Comparison of ENCODE assay signal across 28 mouse cellular contexts in genomic region chr19:59084296-59084695, GRCm38 (mm10). TPM values are rescaled to one million over a fixed set of nuclear protein-coding genes. Genes with fewer than 3 reads are reported as not detected.
DNase-seq lines count a peak whose midpoint lies in the region; ATAC-seq and TF ChIP-seq lines count a peak whose summit lies in the region.
"Had no signal": no experiment of that assay in that cellular context is flagged by ENCODE, and none has a peak within 500 bp of the region (broad histone marks: within the 10 kb centered on the region; RNA-seq: fewer than 3 reads in every experiment).

No protein-coding gene starts in this region.

- peak; percentile 32 for TF ChIP-seq CTCF in kidney, adult 2 months (conservative IDR thresholded peaks at IDR 0.05; ENCODE audit: insufficient read depth, insufficient read length, low read depth, low read length)
- TF ChIP-seq CTCF in liver, adult 2 months (IDR thresholded peaks at IDR 0.05; ENCODE audit: low read depth, low read length): peak; percentile 54
- TF ChIP-seq CTCF in CH12.LX (conservative IDR thresholded peaks at IDR 0.05 in 1 of 2, IDR thresholded peaks at IDR 0.05 in 1 of 2; ENCODE audit: low read depth in 2 of 2, low read length in 2 of 2): peak in 1 of 2 experiments; percentile 69; a peak in 2 of 4 replicates

- no peaks in the 10 kb centered on the region; the same call in 1 of the 2 replicates for H3K27me3 ChIP-seq in kidney, adult 2 months (replicated peaks; ENCODE audit: control insufficient read depth, insufficient read depth, low read length)
- no peaks in the 10 kb centered on the region for H3K27me3 ChIP-seq in liver, adult 2 months (ENCODE audit: control insufficient read depth, insufficient read depth, low read length)
- no peaks in the 10 kb centered on the region for H3K27me3 ChIP-seq in CH12.LX (replicated peaks)
- H3K27me3 ChIP-seq in forebrain, embryonic 16.5 days (replicated peaks; ENCODE audit: control insufficient read depth, insufficient read depth, low read length): no peaks in the 10 kb centered on the region
- H3K27me3 ChIP-seq: limb, embryonic 13.5 days; midbrain, embryonic 15.5 days; neural tube, embryonic 15.5 days had no signal

- H3K4me1 ChIP-seq in kidney, adult 2 months (ENCODE audit: control insufficient read depth, insufficient read depth, low read length): no peaks in the 10 kb centered on the region
- H3K4me1 ChIP-seq in liver, adult 2 months (ENCODE audit: control insufficient read depth, insufficient read depth, low read length): no peaks in the 10 kb centered on the region
- peaks cover 0 to 7% of the 10 kb centered on the region in 2 experiments; a peak in 2 of 4 replicates for H3K4me1 ChIP-seq in CH12.LX (ENCODE audit: control insufficient read depth in 1 of 2, insufficient read depth in 2 of 2)
- H3K4me1 ChIP-seq in forebrain, embryonic 16.5 days (replicated peaks; ENCODE audit: control insufficient read depth, insufficient read depth, low read length): no peaks in the 10 kb centered on the region
- H3K4me1 ChIP-seq: embryonic facial prominence, embryonic 13.5 days; forebrain, embryonic 12.5 days; heart, embryonic 13.5 days; limb, embryonic 13.5 days; midbrain, embryonic 10.5 days; midbrain, embryonic 15.5 days; neural tube, embryonic 15.5 days had no signal

- H3K36me3 ChIP-seq in kidney, adult 2 months (ENCODE audit: control insufficient read depth, insufficient read depth, low read length): no peaks in the 10 kb centered on the region
- H3K36me3 ChIP-seq in liver, adult 2 months (ENCODE audit: control insufficient read depth, insufficient read depth, low read length): no peaks in the 10 kb centered on the region
- no peaks in the 10 kb centered on the region for H3K36me3 ChIP-seq in CH12.LX (replicated peaks in 1 of 2; ENCODE audit: control insufficient read depth in 1 of 2, insufficient read depth in 1 of 2, low read length in 1 of 2)
- no peaks in the 10 kb centered on the region for H3K36me3 ChIP-seq in forebrain, embryonic 16.5 days (ENCODE audit: control insufficient read depth, insufficient read depth)
- H3K36me3 ChIP-seq: embryonic facial prominence, embryonic 13.5 days; forebrain, embryonic 12.5 days; heart, embryonic 13.5 days; limb, embryonic 13.5 days; midbrain, embryonic 10.5 days; midbrain, embryonic 15.5 days; neural tube, embryonic 15.5 days had no signal

- TF ChIP-seq POLR2A in kidney, adult 2 months (IDR thresholded peaks at IDR 0.05; ENCODE audit: low read depth, low read length): no peak
- no peak for TF ChIP-seq POLR2A in liver, adult 2 months (IDR thresholded peaks at IDR 0.05; ENCODE audit: extremely low read depth, insufficient read depth, low read length)
- no peak for TF ChIP-seq POLR2A in CH12.LX (IDR thresholded peaks at IDR 0.05; ENCODE audit: low read depth, low read length)

- TF ChIP-seq RAD21 in CH12.LX (IDR thresholded peaks at IDR 0.05; ENCODE audit: low read depth, low read length): peak; percentile 55

- no peak overlapping the region for H3K27ac ChIP-seq in kidney, adult 2 months (ENCODE audit: insufficient read depth, low read depth, low read length)
- no peak overlapping the region for H3K27ac ChIP-seq in liver, adult 2 months (replicated peaks; ENCODE audit: insufficient read depth, low read depth, low read length)
- no peak overlapping the region for H3K27ac ChIP-seq in CH12.LX (ENCODE audit: insufficient read depth, low read depth)
- H3K27ac ChIP-seq in forebrain, embryonic 16.5 days (ENCODE audit: low read length): no peak overlapping the region
- H3K27ac ChIP-seq: embryonic facial prominence, embryonic 13.5 days; forebrain, embryonic 12.5 days; heart, embryonic 13.5 days; limb, embryonic 13.5 days; liver, embryonic 14.5 days; midbrain, embryonic 10.5 days; midbrain, embryonic 15.5 days; neural tube, embryonic 15.5 days had no signal

- TF ChIP-seq EP300 in CH12.LX (IDR thresholded peaks at IDR 0.05; ENCODE audit: low read length): no peak

- in situ Hi-C loops in CH12.LX (cut with MboI; ENCODE audit: low pct_ligation_motif_present, low pct_unique_long_range_greater_than_20kb, low sequenced_read_pairs): loop anchor here (5.0 kb wide), 1 partner anchor 172 kb away; no protein-coding TSS in a partner anchor

- no peak overlapping the region for H3K4me2 ChIP-seq in CH12.LX (ENCODE audit: insufficient read depth, low read depth, poor library complexity, severe bottlenecking)
- H3K4me2 ChIP-seq in forebrain, embryonic 16.5 days (ENCODE audit: low read length): no peak overlapping the region
- H3K4me2 ChIP-seq: embryonic facial prominence, embryonic 13.5 days; forebrain, embryonic 12.5 days; heart, embryonic 13.5 days; limb, embryonic 13.5 days; midbrain, embryonic 15.5 days; neural tube, embryonic 15.5 days had no signal

- WGBS in kidney, adult 2 months: 49% methylated on average over 4 of the region's 4 CpGs
- 38% methylated on average over 4 of the region's 4 CpGs for WGBS in liver, adult 2 months
- WGBS in forebrain, embryonic 16.5 days: 65% methylated on average over 4 of the region's 4 CpGs

- H3K9ac ChIP-seq in liver, adult 2 months (ENCODE audit: low read depth, low read length): no peak overlapping the region
- H3K9ac ChIP-seq in CH12.LX (ENCODE audit: insufficient read depth, low read depth): no peak overlapping the region
- H3K9ac ChIP-seq in forebrain, embryonic 16.5 days (replicated peaks; ENCODE audit: low read depth, low read length): no peak overlapping the region
- H3K9ac ChIP-seq: embryonic facial prominence, embryonic 13.5 days; forebrain, embryonic 12.5 days; heart, embryonic 13.5 days; limb, embryonic 13.5 days; liver, embryonic 14.5 days; midbrain, embryonic 15.5 days; neural tube, embryonic 15.5 days had no signal

- no peak for ATAC-seq in erythroblast, adult 5-6 weeks (replicated peaks; ENCODE audit: low FRiP score, poor library complexity, severe bottlenecking)
- no peak for ATAC-seq in forebrain, embryonic 16.5 days
- ATAC-seq: hindbrain, embryonic 16.5 days; midbrain, embryonic 15.5 days had no signal

- H3K9me3 ChIP-seq in CH12.LX (replicated peaks; ENCODE audit: low read length): no peaks in the 10 kb centered on the region
- no peaks in the 10 kb centered on the region for H3K9me3 ChIP-seq in forebrain, embryonic 16.5 days (ENCODE audit: control insufficient read depth, low read length)
- H3K9me3 ChIP-seq: embryonic facial prominence, embryonic 13.5 days; forebrain, embryonic 12.5 days; limb, embryonic 13.5 days; midbrain, embryonic 10.5 days; midbrain, embryonic 15.5 days; neural tube, embryonic 15.5 days had no signal

- dilution Hi-C loops in CH12.LX (cut with MboI; ENCODE audit: extremely low pct_ligation_motif_present, extremely low pct_unique_long_range_greater_than_20kb, low sequenced_read_pairs): no loop called here

- H3K79me2 ChIP-seq in liver, adult 2 months (ENCODE audit: control insufficient read depth, insufficient read depth, low read length): no peaks in the 10 kb centered on the region
- H3K79me2 ChIP-seq in CH12.LX (replicated peaks; ENCODE audit: control insufficient read depth, extremely low read depth, insufficient read depth, poor library complexity, severe bottlenecking): no peaks in the 10 kb centered on the region

- no peak for DNase-seq in kidney, adult 2 months
- DNase-seq in kidney, postnatal 10 days: no peak
- no peak for DNase-seq in liver, adult 2 months (ENCODE audit: extremely low read depth, low read depth, low spot score)
- DNase-seq in liver: no peak
- DNase-seq in A20 (ENCODE audit: low read depth, low spot score): peak; percentile 44
- DNase-seq in CH12.LX (ENCODE audit: extremely low read depth): no peak
- DNase-seq: adrenal gland, postnatal 14 days; cerebellum, adult 11-12 months; cerebellum, postnatal 10 days; gastrocnemius, postnatal 36 days; heart, adult 18-20 months; kidney, adult 9 months; kidney, postnatal 36 days; layer of hippocampus, postnatal 36 days; retina, postnatal 1 day; right cerebral cortex, postnatal 14 days had no signal

- no peak overlapping the region for H3K4me3 ChIP-seq in kidney, adult 2 months (ENCODE audit: insufficient read depth, low read depth, low read length)
- no peak overlapping the region for H3K4me3 ChIP-seq in liver, adult 2 months (ENCODE audit: insufficient read depth, low read depth, low read length)
- H3K4me3 ChIP-seq in CH12.LX (replicated peaks in 1 of 3; ENCODE audit: low read depth in 2 of 3, low read length in 2 of 3, poor library complexity in 1 of 3): no peak overlapping the region
- H3K4me3 ChIP-seq in forebrain, embryonic 16.5 days (replicated peaks; ENCODE audit: low read length): no peak overlapping the region
- H3K4me3 ChIP-seq: embryonic facial prominence, embryonic 13.5 days; forebrain, embryonic 12.5 days; heart, embryonic 13.5 days; limb, embryonic 13.5 days; midbrain, embryonic 10.5 days; midbrain, embryonic 15.5 days; neural tube, embryonic 15.5 days had no signal

TF ChIP-seq in CH12.LX, 34 proteins besides CTCF, POLR2A, EP300 and RAD21:
- no peak for TF ChIP-seq MAZ (IDR thresholded peaks at IDR 0.05; ENCODE audit: low read depth, low read length)
- peak; percentile 72 for TF ChIP-seq SMC3 (IDR thresholded peaks at IDR 0.05; ENCODE audit: low read depth, low read length)

RNA-seq across cellular contexts. Expression of gene Shtn1, which starts 8.4 kb away (rescaled TPM):
- polyA plus RNA-seq in kidney, adult 2 months (2012; rRNA removed): 2.5 and 3.7 TPM in 2 replicates
- 10.4 and 10.6 TPM in 2 replicates for total RNA-seq in liver, adult 2 months (2014; rRNA removed)
- polyA plus RNA-seq in liver, adult 2 months (2012; rRNA removed): 3.9 and 4.9 TPM in 2 replicates
- total RNA-seq in CH12.LX (2012; rRNA removed) (6.4 and 9.1 TPM in 2 replicates), CH12.LX (2014; rRNA removed) (12.1 and 14.2 TPM in 2 replicates)
- 20.9 and 21.7 TPM in 2 replicates for polyA plus RNA-seq in CH12.LX (2012; ENCODE audit: insufficient read length, low read depth)
- total RNA-seq in erythroblast, adult 5-6 weeks (2015; ENCODE audit: low replicate concordance): 0.63 and 1.2 TPM in 2 replicates
- 0.94 and 0.98 TPM in 2 replicates for total RNA-seq in erythroblast, adult 5-6 weeks (2017; ENCODE audit: low replicate concordance)
- polyA plus RNA-seq in forebrain, embryonic 16.5 days (2015; fragmentation: Nextera tagmentation; extraction: Ambion mirVana): 78.5 and 86.5 TPM in 2 replicates
- total RNA-seq: MEL had no signal
